Mouse (Mus musculus): ENCODE results near the gene Gm44503.

- TF ChIP-seq CTCF (IDR thresholded peaks at IDR 0.05; ENCODE audit: extremely low read depth, insufficient read length, insufficient replicate concordance, low read depth, low read length) (no peak), POLR2A (IDR thresholded peaks at IDR 0.05; ENCODE audit: low read depth, low read length) (no peak)
These were observed 71.8 kb downstream of the Gm44503 start for GRCm38 (mm10) chr9:73030443-73030842.

All from small intestine, adult 2 months (tissue).